Mouse (Mus musculus): Measurements from ENCODE around the gene Cplane1. TPM values are rescaled to one million over a fixed set of nuclear protein-coding genes. Genes with fewer than 3 reads are reported as not detected.

Cplane1 gene
- polyA plus RNA-seq, 1 experiment from 2014 or later = 14.0 TPM

DNA sequence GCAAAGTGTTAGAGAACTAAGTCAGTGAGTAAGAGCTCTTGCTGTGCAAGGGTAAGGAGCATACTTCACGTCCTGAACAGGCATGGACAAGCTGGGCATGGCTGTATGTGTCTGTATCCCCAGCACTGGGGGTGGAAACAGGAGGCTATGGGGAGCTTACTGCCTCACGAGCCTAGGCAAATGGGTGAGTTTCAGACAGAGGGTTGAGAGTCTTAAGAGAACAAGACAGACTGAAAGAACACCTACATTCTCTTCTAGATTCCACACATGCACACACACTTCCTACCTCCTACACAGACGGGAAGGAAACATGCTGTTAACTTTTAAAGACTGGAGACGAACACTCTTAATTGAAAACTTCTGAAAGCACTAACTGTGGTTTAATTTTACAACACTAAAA is 148.5 kb downstream of the Cplane1 start:
- H3K9me3 ChIP-seq = no peaks in the 10 kb centered on the region
- no peak overlapping the region for H3K4me2 ChIP-seq (replicated peaks)
- 58% methylated on average over 4 of the region's 4 CpGs for WGBS
- no peaks in the 10 kb centered on the region for H3K27me3 ChIP-seq
- H3K36me3 ChIP-seq = peaks cover 43% of the 10 kb centered on the region
- no peak overlapping the region for H3K4me3 ChIP-seq
- H3K9ac ChIP-seq = no peak overlapping the region
- ATAC-seq (ENCODE audit: low FRiP score, low read depth) = no peak
- no peaks in the 10 kb centered on the region for H3K4me1 ChIP-seq
- H3K27ac ChIP-seq = no peak overlapping the region

DNA sequence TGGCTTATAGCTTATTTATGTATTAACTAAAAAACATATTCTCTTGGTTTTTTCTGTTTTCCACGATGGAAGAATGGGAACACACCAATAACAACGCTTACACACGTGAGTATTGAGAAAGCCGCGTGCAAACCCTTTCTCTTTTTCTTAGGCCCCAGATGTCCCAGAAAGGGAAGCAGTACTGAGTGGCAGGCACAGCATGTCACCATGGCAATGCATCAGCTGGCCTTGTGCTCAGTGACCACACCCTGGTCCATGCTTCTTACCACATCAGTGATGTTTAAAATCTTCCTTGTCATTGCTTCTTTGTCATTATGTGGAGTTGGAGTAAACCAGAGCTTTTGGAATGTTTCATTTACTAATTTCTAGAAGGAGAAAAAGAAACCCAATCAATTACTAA is 150.3 kb downstream of the Cplane1 start:
- H3K9ac ChIP-seq = no peak overlapping the region
- H3K4me3 ChIP-seq = no peak overlapping the region
- no peaks in the 10 kb centered on the region for H3K9me3 ChIP-seq
- H3K36me3 ChIP-seq = peaks cover 44% of the 10 kb centered on the region
- no peak for ATAC-seq (ENCODE audit: low FRiP score, low read depth)
- H3K4me1 ChIP-seq = no peaks in the 10 kb centered on the region
- no peak overlapping the region for H3K4me2 ChIP-seq (replicated peaks)
- 92% methylated on average over 5 of the region's 5 CpGs for WGBS
- H3K27ac ChIP-seq = no peak overlapping the region
- H3K27me3 ChIP-seq = no peaks in the 10 kb centered on the region

Other genes starting within 250 kb of the Cplane1 start
- gene Wdr70, start 69.9 kb upstream of the Cplane1 start, polyA plus RNA-seq (2015; fragmentation: Nextera tagmentation; extraction: Ambion mirVana) = 68.6 and 69.0 TPM in 2 replicates
- 17.7 and 19.0 TPM in 2 replicates for gene Nup155, start 59.8 kb upstream of the Cplane1 start, polyA plus RNA-seq (2015; fragmentation: Nextera tagmentation; extraction: Ambion mirVana)

Measured in limb, embryonic 13.5 days (tissue).